Mouse (Mus musculus): ENCODE results near the gene Hist1h2ao.
"Not testable (repeated sequence)": the region's sequence is repeated elsewhere in the genome, so short reads cannot be mapped to it uniquely, and the experiment has no call there.

The Hist1h2ao gene

DNA sequence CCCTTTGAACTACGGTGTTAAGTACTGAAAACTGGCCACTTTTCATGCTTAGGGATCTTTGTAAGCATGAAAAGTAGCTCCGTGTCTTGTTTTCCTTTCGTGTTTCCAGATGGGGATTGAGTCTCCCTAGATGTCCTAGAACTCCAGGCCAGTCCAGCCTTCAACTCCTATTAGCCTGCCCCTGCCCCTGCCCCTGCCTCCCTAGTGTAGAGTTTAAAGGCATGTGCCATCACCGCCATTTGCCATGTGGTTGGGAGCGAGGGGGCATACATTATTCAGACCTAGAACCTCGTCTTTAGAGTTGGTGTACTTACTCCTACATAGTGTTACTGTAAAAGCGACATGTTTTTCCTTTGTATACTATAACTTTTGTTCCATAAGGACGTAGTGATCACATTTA lies 809 bp downstream of the Hist1h2ao start:
- not testable (repeated sequence) for DNase-seq (ENCODE audit: low read depth, low spot score)

- DNase-seq (ENCODE audit: low read depth, low spot score) = not testable (repeated sequence)
These were observed 1.3 kb downstream of the Hist1h2ao start, which contains the start of gene Hist1h4m for GRCm38 (mm10) chr13:21811539-21811938. Hist1h4m (plus strand) TSS chr13:21811746.

- DNase-seq (ENCODE audit: low read depth, low spot score) = not testable (repeated sequence)
These were observed 1.8 kb downstream of the Hist1h2ao start for GRCm38 (mm10) chr13:21812092-21812491.

GRCm38 (mm10) chr13:21820082-21820890 lies 10.0 kb downstream of the Hist1h2ao start:
- not testable (repeated sequence) for DNase-seq (ENCODE audit: low read depth, low spot score)

DNA sequence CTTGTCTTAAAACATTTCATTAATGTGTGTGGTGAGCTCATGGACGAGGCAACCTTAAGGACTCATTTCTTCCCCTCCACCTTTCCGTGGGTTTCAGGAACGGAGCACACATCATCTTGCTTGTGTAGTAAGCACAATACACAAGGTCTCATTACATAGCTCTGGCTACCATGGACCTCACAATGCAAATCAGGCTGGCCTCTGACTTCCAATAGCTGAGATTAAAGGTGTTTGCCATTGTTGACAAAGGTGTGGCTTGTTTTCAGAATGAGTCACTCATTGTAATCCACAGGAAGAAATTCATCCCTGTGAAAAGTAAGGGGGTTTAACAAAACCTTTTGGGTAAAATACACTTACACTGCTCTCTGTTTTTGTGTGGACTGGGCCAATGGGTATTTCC lies 18.2 kb downstream of the Hist1h2ao start:
- no peak for DNase-seq (ENCODE audit: low read depth, low spot score)

DNA sequence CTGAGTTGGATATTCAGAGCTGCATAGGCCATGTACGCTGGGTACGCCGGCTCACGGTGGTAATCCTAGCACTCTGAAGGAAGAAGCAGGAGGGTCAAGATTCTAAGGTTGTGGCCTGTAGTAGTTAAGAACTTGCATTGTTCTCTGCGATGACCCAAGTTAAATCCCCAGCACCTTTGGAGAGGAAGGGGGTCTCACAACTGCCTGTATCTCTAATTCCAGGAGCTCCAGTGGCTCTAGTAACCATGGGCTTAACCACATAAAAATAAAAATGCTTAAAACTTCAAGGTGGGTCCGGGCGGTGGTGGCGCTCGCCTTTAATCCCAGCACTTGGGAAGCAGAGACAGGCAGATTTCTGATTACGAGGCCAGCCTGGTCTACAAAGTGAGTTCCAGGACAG lies 20.1 kb downstream of the Hist1h2ao start:
- DNase-seq (ENCODE audit: low read depth, low spot score) = no peak

DNA sequence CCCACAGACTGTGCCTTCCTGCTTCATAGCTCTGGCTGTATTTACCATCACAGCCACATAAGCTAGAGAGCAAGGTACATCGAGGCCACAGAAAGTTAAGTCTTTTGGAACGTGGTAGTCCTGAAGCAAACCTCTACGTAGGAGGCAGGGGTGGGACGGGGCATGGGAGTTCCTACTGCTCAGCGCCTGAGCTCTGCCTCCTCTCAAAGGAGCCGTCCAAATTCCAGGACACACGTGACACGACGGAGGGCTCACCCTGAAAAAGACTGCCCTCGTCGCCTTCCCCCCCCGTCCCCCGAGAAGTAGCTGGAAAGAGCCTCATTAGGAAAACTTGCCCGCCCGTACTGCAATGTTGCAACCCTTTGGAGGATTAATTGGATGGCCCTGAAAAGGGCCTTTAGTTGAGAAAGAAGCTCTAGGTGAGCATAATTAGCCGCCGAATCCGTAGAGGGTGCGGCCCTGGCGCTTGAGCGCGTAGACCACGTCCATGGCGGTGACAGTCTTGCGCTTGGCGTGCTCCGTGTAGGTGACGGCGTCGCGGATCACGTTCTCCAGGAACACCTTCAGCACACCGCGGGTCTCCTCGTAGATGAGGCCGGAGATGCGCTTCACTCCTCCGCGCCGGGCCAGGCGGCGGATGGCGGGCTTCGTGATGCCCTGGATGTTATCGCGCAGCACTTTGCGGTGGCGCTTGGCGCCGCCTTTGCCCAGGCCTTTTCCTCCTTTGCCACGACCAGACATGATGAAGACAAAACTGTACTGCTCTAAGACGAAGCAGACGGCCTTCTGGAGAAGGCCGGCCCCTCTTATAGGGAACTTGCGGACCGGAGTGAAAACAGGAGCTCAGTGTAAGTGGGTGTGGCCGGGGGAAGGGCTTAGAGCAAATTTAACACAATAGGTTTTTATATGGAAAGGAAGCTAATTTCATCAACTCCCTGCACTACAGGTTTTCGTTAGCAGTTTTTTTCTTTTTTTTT lies 21.4 kb downstream of the Hist1h2ao start, which contains the start of gene Hist1h4n:
Hist1h4n (minus strand) TSS at position 779 of the 977 bp plus-strand sequence.
- not testable (repeated sequence) for DNase-seq (ENCODE audit: low read depth, low spot score)

GRCm38 (mm10) chr13:21833461-21833860 lies 23.2 kb downstream of the Hist1h2ao start, which contains the start of the genes Hist1h2ap and Hist1h2br:
Hist1h2ap (minus strand) TSS chr13:21833507.
Hist1h2br (plus strand) TSS chr13:21833743.
- not testable (repeated sequence) for DNase-seq (ENCODE audit: low read depth, low spot score)

DNA sequence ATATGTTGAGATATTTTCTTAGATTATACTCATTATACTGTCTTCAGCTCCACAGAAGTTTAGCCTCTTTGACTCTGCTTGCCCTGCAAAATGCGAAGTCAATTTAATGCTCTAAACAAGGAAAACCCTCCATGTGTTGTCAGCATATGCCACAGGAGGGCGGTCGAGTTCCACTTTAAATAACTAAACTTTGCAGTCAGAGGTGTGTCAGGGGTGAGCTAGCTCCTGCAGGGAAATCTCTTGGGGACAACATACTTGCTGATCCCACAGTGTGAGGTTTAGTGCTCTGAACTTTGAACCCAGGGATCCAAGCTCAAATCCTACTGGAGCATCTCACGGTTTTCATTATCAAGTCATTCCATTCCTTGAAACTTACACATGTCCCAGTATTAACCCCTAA lies 30.2 kb downstream of the Hist1h2ao start:
- DNase-seq (ENCODE audit: low read depth, low spot score) = not testable (repeated sequence)

- not testable (repeated sequence) for DNase-seq (ENCODE audit: low read depth, low spot score)
These were observed 36.1 kb downstream of the Hist1h2ao start for GRCm38 (mm10) chr13:21846356-21846755.

DNA sequence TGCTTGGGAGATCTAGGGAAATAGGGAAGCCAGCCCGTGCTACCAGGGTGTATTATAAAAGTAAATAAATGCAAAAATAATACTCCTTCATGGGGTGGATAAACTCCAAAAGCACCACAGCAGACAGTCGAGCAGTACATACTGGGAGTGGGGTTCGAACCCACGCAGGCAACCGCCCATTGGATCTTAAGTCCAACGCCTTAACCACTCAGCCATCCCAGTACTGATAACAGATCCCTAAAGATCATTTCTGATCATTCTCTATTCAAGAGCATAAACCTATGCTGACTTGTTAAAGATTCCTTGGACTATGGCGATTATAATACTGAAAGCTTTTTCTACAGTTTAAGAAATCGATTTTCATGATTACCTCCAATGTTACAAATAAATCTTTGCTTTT lies 37.6 kb downstream of the Hist1h2ao start:
- DNase-seq (ENCODE audit: low read depth, low spot score) = no peak

DNA sequence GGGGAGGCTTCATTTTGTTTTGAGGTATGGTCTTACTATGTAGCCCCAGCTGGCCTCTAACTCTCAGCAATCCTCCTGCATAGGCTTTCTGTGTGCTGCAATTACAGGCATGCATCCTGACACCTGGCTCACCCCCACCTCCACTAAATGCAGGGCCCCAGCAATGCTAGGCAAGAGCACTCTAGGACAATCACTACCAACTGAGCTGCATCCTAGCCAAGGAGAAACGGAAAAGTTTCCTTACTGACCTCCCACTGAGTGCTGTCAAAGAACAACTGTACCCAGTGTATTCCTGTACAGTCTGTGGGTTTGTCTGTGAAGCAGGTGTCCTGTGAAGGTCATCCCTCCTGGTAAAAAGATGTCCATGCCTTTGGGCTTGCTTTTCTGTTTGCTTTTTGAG lies 40.4 kb downstream of the Hist1h2ao start:
- DNase-seq (ENCODE audit: low read depth, low spot score) = not testable (repeated sequence)

DNA sequence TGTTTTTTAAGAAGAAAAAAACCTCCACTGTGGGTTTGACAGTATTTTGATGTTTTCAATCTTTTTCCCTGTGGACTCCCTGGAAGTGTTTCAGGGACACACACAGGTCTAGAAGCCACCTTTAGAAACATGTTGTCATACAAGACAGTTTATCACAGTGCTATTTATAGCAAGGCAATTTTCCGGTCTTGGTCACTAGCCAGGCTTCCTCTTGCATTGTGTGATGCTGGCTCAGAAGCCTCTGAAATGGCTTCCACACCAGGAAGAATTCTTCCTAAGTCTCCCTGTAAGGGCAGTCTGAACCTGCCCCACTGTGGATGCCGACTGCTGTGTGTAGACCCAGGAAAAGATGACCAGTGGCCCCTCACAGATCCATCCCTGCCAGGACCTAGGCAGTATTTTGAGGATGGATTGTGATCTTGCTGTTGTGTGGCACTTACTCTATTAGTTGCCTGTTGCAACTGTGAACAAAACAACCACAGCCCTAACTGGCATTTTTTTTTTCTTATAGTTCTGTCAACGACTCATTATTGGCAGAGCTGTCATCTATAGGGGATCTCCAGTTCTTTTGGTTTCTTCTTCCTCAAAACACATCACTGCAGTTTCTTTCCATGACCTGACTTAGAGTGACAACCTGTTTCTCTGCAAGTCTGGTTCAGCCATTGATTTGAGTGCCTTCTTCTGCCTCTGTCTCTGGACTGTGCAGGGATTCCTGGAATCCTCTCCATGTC lies 42.1 kb downstream of the Hist1h2ao start:
- no peak for DNase-seq (ENCODE audit: low read depth, low spot score)

- DNase-seq (ENCODE audit: low read depth, low spot score) = peak; percentile 68
These were observed 44.9 kb downstream of the Hist1h2ao start for GRCm38 (mm10) chr13:21855146-21855545.

DNA sequence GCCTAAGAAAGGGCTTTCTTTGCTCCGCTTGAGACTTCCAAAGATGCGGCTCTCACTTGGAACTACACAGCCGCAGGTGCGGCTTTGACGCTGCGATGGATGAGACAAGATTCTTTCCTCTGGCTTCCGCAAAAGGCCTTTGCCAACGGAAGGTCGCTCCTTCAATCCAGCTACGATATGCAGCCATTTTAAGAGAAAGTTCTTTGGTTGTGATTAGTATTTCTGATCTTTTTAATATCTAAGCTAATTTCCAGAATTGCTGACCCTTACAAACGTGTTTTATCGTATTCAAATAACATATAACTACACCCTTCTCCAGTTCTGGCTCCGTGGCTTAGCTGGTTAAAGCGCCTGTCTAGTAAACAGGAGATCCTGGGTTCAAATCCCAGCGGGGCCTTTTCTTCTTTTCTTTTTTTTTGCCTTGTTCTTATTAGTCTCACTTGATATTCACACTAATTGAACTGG lies 45.5 kb downstream of the Hist1h2ao start:
- peak; percentile 38 for DNase-seq (ENCODE audit: low read depth, low spot score)
